Mouse (Mus musculus) adrenal gland, postnatal 10 days (tissue): Measurements from ENCODE around the gene Gm26657. TPM values are rescaled to one million over a fixed set of nuclear protein-coding genes. Genes with fewer than 3 reads are reported as not detected.
A peak's percentile ranks its signal among the peaks of the same experiment; 100 is the strongest.

Experiments used
- DNase-seq: peaks from one replicate; pipeline ENCODE4 v3.0.0; 2021; ENCODE audit warnings: mixed read lengths
- total RNA-seq, 2 experiments: library from RNA; stranded (reverse); gene quantifications; 2 replicates each; pipeline ENCODE4 v1.2.3; 2021

The Gm26657 gene
- total RNA-seq, 2 experiments from 2014 or later: not detected

DNA sequence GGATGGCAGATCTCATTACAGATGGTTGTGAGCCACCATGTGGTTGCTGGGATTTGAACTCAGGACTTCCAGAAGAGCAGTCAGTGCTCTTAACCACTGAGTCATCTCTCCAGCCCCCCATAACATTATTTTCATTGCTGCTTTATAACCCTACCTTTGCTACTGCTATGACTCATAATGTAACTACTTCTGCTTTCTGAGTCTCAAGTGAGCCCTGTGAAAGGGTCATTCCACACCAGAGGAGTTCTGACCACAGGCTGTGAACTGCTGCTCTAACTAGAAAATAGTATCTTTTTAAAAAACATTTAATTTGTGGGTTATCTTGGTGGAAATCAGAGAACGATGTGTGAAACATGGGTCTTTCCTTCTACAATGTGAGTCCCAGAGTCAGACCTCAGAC lies 17.8 kb downstream of the Gm26657 start:
- DNase-seq: no peak

DNA sequence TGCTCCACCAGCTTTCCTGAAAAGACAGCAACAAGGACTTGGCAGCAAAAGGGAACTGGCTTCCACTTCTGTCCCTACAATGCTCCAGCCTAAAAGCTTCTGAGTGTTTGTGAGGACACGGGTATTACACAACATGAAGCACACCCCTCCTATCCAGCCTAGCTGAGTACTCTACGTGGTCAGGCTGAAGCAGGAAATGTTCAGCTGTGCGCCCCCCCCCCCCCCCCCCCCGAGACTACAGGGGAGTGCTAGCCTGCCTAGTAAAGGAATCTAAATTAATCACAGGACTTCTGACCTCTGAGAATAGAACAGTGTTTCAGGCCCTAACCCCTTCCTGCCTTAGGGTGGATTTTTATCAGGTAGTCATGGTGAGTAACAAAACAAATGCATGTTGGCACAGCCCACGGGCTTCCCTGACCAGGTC lies 28.0 kb downstream of the Gm26657 start:
- no peak for DNase-seq

DNA sequence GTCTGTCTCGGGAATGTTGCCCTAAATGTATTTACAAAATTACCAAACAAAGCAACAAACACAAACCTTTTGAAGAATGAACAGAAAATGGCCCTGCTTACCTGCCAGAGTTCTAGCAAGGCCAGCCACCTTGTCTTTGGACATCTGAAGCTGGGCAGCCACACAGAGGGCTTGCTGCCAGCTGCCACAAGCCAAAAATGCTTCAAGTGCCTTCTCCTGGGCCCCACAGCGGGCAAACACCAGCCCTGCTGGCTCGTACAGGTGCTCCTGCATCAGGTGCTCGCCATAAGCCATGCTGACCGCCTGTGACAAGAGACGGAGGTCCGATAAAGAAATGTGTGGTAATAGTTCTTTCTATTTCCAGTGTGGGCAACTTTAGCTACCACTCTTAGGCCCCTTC lies 29.0 kb downstream of the Gm26657 start:
- peak; percentile 15 for DNase-seq

DNA sequence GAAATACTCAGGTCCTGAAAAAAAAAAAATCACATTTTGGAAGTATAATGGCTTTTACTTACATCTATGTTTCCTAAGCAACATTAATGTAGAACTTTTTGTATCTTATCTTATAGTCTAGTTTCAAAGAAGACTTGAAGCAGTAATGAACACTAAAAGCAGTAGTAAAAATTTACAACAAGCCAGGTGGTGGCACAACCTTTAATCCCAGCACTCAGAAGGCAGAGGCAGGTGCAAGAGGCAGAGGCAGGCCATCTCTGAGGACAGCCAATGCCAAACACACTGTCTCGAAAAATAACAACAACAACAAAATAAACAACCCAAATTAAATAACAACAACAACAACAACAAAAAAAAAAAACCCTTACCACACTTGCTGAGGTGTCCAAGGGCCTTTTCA lies 31.2 kb downstream of the Gm26657 start:
- no peak for DNase-seq

Other genes starting within 250 kb of the Gm26657 start
- gene Actl7b, start 1.4 kb downstream of the Gm26657 start, total RNA-seq: not detected
- not detected for gene Actl7a, start 3.3 kb downstream of the Gm26657 start, total RNA-seq
- gene Elp1, start 62.3 kb downstream of the Gm26657 start, total RNA-seq: 10 to 100 TPM; 25.5 to 30.9 TPM
- gene Fam206a, start 62.3 kb downstream of the Gm26657 start, total RNA-seq: 10 to 100 TPM in 1 of 2 experiments, 1 to 10 TPM in 1; 9.8 to 11.3 TPM
- gene Ctnnal1, start 125.1 kb downstream of the Gm26657 start, total RNA-seq: 10 to 100 TPM; 17.0 to 18.6 TPM
- gene Tmem245, start 207.4 kb downstream of the Gm26657 start, total RNA-seq: 10 to 100 TPM; 33.4 to 45.3 TPM